Mouse (Mus musculus) cerebellum, adult 2 months (tissue): ENCODE measurements around the gene Tnfaip2. TPM values are rescaled to one million over a fixed set of nuclear protein-coding genes. Genes with fewer than 3 reads are reported as not detected.

Experiments
- DNase-seq, 2 experiments: peaks; one replicate each; pipeline ENCODE4 v3.0.0; 2021
- H3K27ac ChIP-seq: fragments of 200-500 bp; 2 replicates; pipeline ENCODE4 v1.5.1; 2012; ENCODE audit warnings: low read length, control low read depth, inconsistent platforms; ENCODE audit not compliant: insufficient read depth
- H3K27me3 ChIP-seq: fragments of 200-500 bp; 2 replicates; pipeline ENCODE4 v1.6.1; 2012; ENCODE audit warnings: inconsistent platforms, mild to moderate bottlenecking, low read length, moderate library complexity; ENCODE audit not compliant: control insufficient read depth, insufficient read depth
- H3K4me1 ChIP-seq: fragments of 200-500 bp; 2 replicates; pipeline ENCODE4 v1.6.1; 2011; ENCODE audit warnings: low read length; ENCODE audit not compliant: control insufficient read depth, insufficient read depth
- H3K4me3 ChIP-seq: fragments of 200-500 bp; replicated peaks from 2 replicates; pipeline ENCODE3; 2011; ENCODE audit warnings: mild to moderate bottlenecking, low read depth, low read length, control low read depth; ENCODE audit not compliant: insufficient read depth
- CTCF ChIP-seq: fragments of 200-500 bp; IDR thresholded peaks from 2 replicates; pipeline ENCODE4 v1.5.1; 2011; ENCODE audit warnings: low read depth, mild to moderate bottlenecking, control low read depth, low read length, moderate library complexity, borderline replicate concordance; ENCODE audit not compliant: insufficient read depth
- POLR2A ChIP-seq: fragments of 200-500 bp; IDR thresholded peaks from 2 replicates; pipeline ENCODE4 v1.6.1; 2011; ENCODE audit warnings: low read length, control low read depth, borderline replicate concordance; ENCODE audit not compliant: insufficient read depth
- WGBS: fragments of 180-500 bp; shearing (Covaris S2); methylation state at CpG from one replicate; pipeline ENCODE4 v1.1.7; 2018; 5-methylcytosine and 5-hydroxymethylcytosine counted together
- polyA plus RNA-seq: library from polyadenylated mRNA; depleted of rRNA; stranded (reverse); fragments of >200 nt; gene quantifications from 2 replicates; pipeline ENCODE4 v1.2.3, GENCODE M21; 2012

Tnfaip2 gene
- polyA plus RNA-seq, 1 experiment: 0.87 TPM

GRCm38 (mm10) chr12:111430049-111430867 lies 12.0 kb upstream of the Tnfaip2 start:
- Histone ChIP-seq H3K27ac (no peak overlapping the region), H3K4me3 (no peak overlapping the region), H3K4me1 (no peaks in the 10 kb centered on the region), H3K27me3 (no peaks in the 10 kb centered on the region)
- WGBS: 44% methylated on average over 27 of the region's 27 CpGs
- TF ChIP-seq CTCF (no peak), POLR2A (no peak)
- DNase-seq: no peak

- Histone ChIP-seq H3K27me3 (no peaks in the 10 kb centered on the region), H3K4me1 (no peaks in the 10 kb centered on the region), H3K27ac (no peak overlapping the region), H3K4me3 (no peak overlapping the region)
- no peak for TF ChIP-seq POLR2A
- TF ChIP-seq CTCF: no peak
- DNase-seq: no peak
- WGBS: 65% methylated on average over 14 of the region's 14 CpGs
Measured at GRCm38 (mm10) chr12:111430868-111431817, 11.1 kb upstream of the Tnfaip2 start.

GRCm38 (mm10) chr12:111432097-111432496 lies 10.2 kb upstream of the Tnfaip2 start:
- H3K27me3 ChIP-seq: no peaks in the 10 kb centered on the region

GRCm38 (mm10) chr12:111432751-111433331 lies 9.4 kb upstream of the Tnfaip2 start:
- DNase-seq: no peak
- Histone ChIP-seq H3K4me3 (no peak overlapping the region), H3K4me1 (no peaks in the 10 kb centered on the region), H3K27me3 (no peaks in the 10 kb centered on the region), H3K27ac (no peak overlapping the region)
- 77% methylated on average over 5 of the region's 5 CpGs for WGBS
- TF ChIP-seq CTCF: no peak
- no peak for TF ChIP-seq POLR2A

More at GRCm38 (mm10) chr12:111432097-111432496, 10.2 kb upstream of the Tnfaip2 start:
- no peak overlapping the region for H3K27ac ChIP-seq
- no peaks in the 10 kb centered on the region for H3K4me1 ChIP-seq
- WGBS: 66% methylated on average over 4 of the region's 4 CpGs
- TF ChIP-seq CTCF: no peak
- TF ChIP-seq POLR2A: no peak
- no peak overlapping the region for H3K4me3 ChIP-seq
- no peak for DNase-seq

- Histone ChIP-seq H3K27ac (no peak overlapping the region), H3K27me3 (no peaks in the 10 kb centered on the region), H3K4me3 (no peak overlapping the region), H3K4me1 (no peaks in the 10 kb centered on the region)
- DNase-seq: no peak
- TF ChIP-seq POLR2A (no peak), CTCF (no peak)
- 38% methylated on average over 7 of the region's 7 CpGs for WGBS
Measured at GRCm38 (mm10) chr12:111434164-111434744, 8.0 kb upstream of the Tnfaip2 start.

- 63% methylated on average over 8 of the region's 8 CpGs for WGBS
- Histone ChIP-seq H3K4me1 (no peaks in the 10 kb centered on the region), H3K27me3 (no peaks in the 10 kb centered on the region), H3K4me3 (no peak overlapping the region), H3K27ac (no peak overlapping the region)
- DNase-seq: no peak
- TF ChIP-seq POLR2A (no peak), CTCF (no peak)
Measured at GRCm38 (mm10) chr12:111434745-111435327, 7.4 kb upstream of the Tnfaip2 start.

GRCm38 (mm10) chr12:111436170-111436569 lies 6.1 kb upstream of the Tnfaip2 start:
- Histone ChIP-seq H3K4me1 (no peaks in the 10 kb centered on the region), H3K27ac (no peak overlapping the region), H3K4me3 (no peak overlapping the region), H3K27me3 (no peaks in the 10 kb centered on the region)
- TF ChIP-seq POLR2A (no peak), CTCF (no peak)
- WGBS: 76% methylated on average over 3 of the region's 3 CpGs
- DNase-seq: no peak
